Mouse (Mus musculus) CH12.LX (cell line): ENCODE measurements at regions not wholly inside any gene's neighbourhood (a gene's known extent, or its start where the extent isn't known, plus 50 kb on each side); places are given as distances from the start of the nearest gene placed in this dataset.

ENCODE experiments used
- DNase-seq: peaks from one replicate; pipeline ENCODE4 v3.0.0-alpha.2; 2013; ENCODE audit errors: extremely low read depth
- H3K27ac ChIP-seq: 2 replicates; pipeline ENCODE4 v1.5.1; 2012; ENCODE audit warnings: low read depth, mild to moderate bottlenecking, control low read depth, moderate library complexity; ENCODE audit not compliant: insufficient read depth
- H3K27me3 ChIP-seq: replicated peaks from 2 replicates; pipeline ENCODE3; 2012; ENCODE audit warnings: inconsistent platforms
- H3K36me3 ChIP-seq, 2 experiments: replicated peaks in 1 of 2; 2 replicates each; pipeline versions ENCODE3 to v1.6.1; 2012; ENCODE audit warnings: inconsistent platforms in 1 of 2, low read length in 1 of 2, mild to moderate bottlenecking in 1 of 2, mixed read lengths in 1 of 2, moderate library complexity in 1 of 2; ENCODE audit not compliant: control insufficient read depth in 1 of 2, insufficient read depth in 1 of 2
- H3K4me1 ChIP-seq, 2 experiments: 2 replicates each; pipeline ENCODE4 v1.6.1; 2012; ENCODE audit warnings: inconsistent platforms in 1 of 2, moderate library complexity in 1 of 2; ENCODE audit not compliant: insufficient read depth in 2 of 2, control insufficient read depth in 1 of 2
- H3K4me2 ChIP-seq: 2 replicates; pipeline ENCODE4 v1.6.1; 2012; ENCODE audit warnings: low read depth, mild to moderate bottlenecking, control low read depth; ENCODE audit not compliant: poor library complexity, insufficient read depth, severe bottlenecking
- H3K4me3 ChIP-seq, 3 experiments: fragments of 150-350 bp in 1 of 3; sonication (generic) in 1 of 3; replicated peaks in 1 of 3; 2 replicates each; pipeline versions ENCODE3 to v1.5.1; 2011 to 2012; ENCODE audit warnings: low read depth in 2 of 3, low read length in 2 of 3, mild to moderate bottlenecking in 2 of 3, moderate library complexity in 2 of 3, control low read depth in 1 of 3, improper control_type of control experiment in 1 of 3, inconsistent platforms in 1 of 3, mixed read lengths in 1 of 3; ENCODE audit not compliant: poor library complexity in 1 of 3
- H3K79me2 ChIP-seq: replicated peaks from 2 replicates; pipeline ENCODE4 v1.6.1; 2012; ENCODE audit warnings: mild to moderate bottlenecking, moderate library complexity; ENCODE audit not compliant: control insufficient read depth, poor library complexity, insufficient read depth, severe bottlenecking; ENCODE audit errors: extremely low read depth
- H3K9ac ChIP-seq: 2 replicates; pipeline ENCODE4 v1.6.1; 2012; ENCODE audit warnings: low read depth, mild to moderate bottlenecking, control low read depth, moderate library complexity; ENCODE audit not compliant: insufficient read depth
- H3K9me3 ChIP-seq: replicated peaks from 2 replicates; pipeline ENCODE3; 2012; ENCODE audit warnings: low read length, inconsistent platforms, mixed read lengths
- BHLHE40 ChIP-seq: IDR thresholded peaks from 2 replicates; pipeline ENCODE4 v1.6.1; 2011; ENCODE audit warnings: mild to moderate bottlenecking, low read depth, low read length, improper control_type of control experiment
- CHD1 ChIP-seq: IDR thresholded peaks from 2 replicates; pipeline ENCODE4 v1.6.1; 2012; ENCODE audit warnings: low read depth, low read length, improper control_type of control experiment, inconsistent platforms
- CHD2 ChIP-seq: IDR thresholded peaks from 2 replicates; pipeline ENCODE4 v1.6.1; 2011; ENCODE audit warnings: low read length, improper control_type of control experiment
- CTCF ChIP-seq, 2 experiments: IDR thresholded peaks in 1 of 2; conservative IDR thresholded peaks in 1 of 2; 2 replicates each; pipeline ENCODE4 v1.5.1; 2011 to 2012; ENCODE audit warnings: low read depth in 2 of 2, low read length in 2 of 2, improper control_type of control experiment in 1 of 2, inconsistent platforms in 1 of 2, mild to moderate bottlenecking in 1 of 2, moderate library complexity in 1 of 2
- E2F4 ChIP-seq: IDR thresholded peaks from 2 replicates; pipeline ENCODE4 v1.6.1; 2011; ENCODE audit warnings: low read depth, low read length, improper control_type of control experiment; ENCODE audit not compliant: insufficient replicate concordance
- ETS1 ChIP-seq: conservative IDR thresholded peaks from 2 replicates; pipeline ENCODE4 v1.6.1; 2012; ENCODE audit warnings: low read depth, mild to moderate bottlenecking, inconsistent platforms, low read length, improper control_type of control experiment, moderate library complexity
- HCFC1 ChIP-seq: IDR thresholded peaks from 2 replicates; pipeline ENCODE4 v1.6.1; 2012; ENCODE audit warnings: low read depth, mild to moderate bottlenecking, inconsistent platforms, low read length, improper control_type of control experiment
- JUND ChIP-seq: conservative IDR thresholded peaks from 2 replicates; pipeline ENCODE4 v1.6.1; 2011; ENCODE audit warnings: low read depth, low read length, improper control_type of control experiment
- KAT2A ChIP-seq: IDR thresholded peaks from 2 replicates; pipeline ENCODE4 v1.6.1; 2012; ENCODE audit warnings: low read length, improper control_type of control experiment, inconsistent platforms; ENCODE audit not compliant: insufficient replicate concordance
- MXI1 ChIP-seq: IDR thresholded peaks from 2 replicates; pipeline ENCODE4 v1.6.1; 2011; ENCODE audit warnings: mild to moderate bottlenecking, low read depth, low read length, improper control_type of control experiment
- NELFE ChIP-seq: IDR thresholded peaks from 2 replicates; pipeline ENCODE4 v1.6.1; 2011; ENCODE audit warnings: low read depth, low read length, improper control_type of control experiment
- NRF1 ChIP-seq: IDR thresholded peaks from 2 replicates; pipeline ENCODE4 v1.6.1; 2014; ENCODE audit warnings: low read depth, mild to moderate bottlenecking, inconsistent platforms, low read length, improper control_type of control experiment, moderate library complexity
- PAX5 ChIP-seq: IDR thresholded peaks from 2 replicates; pipeline ENCODE4 v1.6.1; 2012; ENCODE audit warnings: low read length, inconsistent platforms, mixed read lengths
- RAD21 ChIP-seq: IDR thresholded peaks from 2 replicates; pipeline ENCODE4 v1.6.1; 2011; ENCODE audit warnings: low read depth, mild to moderate bottlenecking, low read length, improper control_type of control experiment, moderate library complexity
- SIN3A ChIP-seq: IDR thresholded peaks from 2 replicates; pipeline ENCODE4 v1.6.1; 2012; ENCODE audit warnings: low read length, improper control_type of control experiment, inconsistent platforms
- SMC3 ChIP-seq: IDR thresholded peaks from 2 replicates; pipeline ENCODE4 v1.6.1; 2011; ENCODE audit warnings: low read depth, low read length, improper control_type of control experiment
- TBP ChIP-seq: conservative IDR thresholded peaks from 2 replicates; pipeline ENCODE4 v1.6.1; 2011; ENCODE audit warnings: low read depth, low read length, improper control_type of control experiment
- ZMIZ1 ChIP-seq: IDR thresholded peaks from 2 replicates; pipeline ENCODE4 v1.6.1; 2012; ENCODE audit warnings: low read depth, mild to moderate bottlenecking, inconsistent platforms, low read length, improper control_type of control experiment
- dilution Hi-C: fragments of 300-500 bp; cut with MboI; formaldehyde crosslinking; loops from 2 replicates; pipeline ENCODE4 v1.14.3; 2020; ENCODE audit warnings: low sequenced_read_pairs; ENCODE audit not compliant: extremely low pct_unique_long_range_greater_than_20kb, extremely low pct_ligation_motif_present
- in situ Hi-C: fragments of 300-500 bp; cut with MboI; formaldehyde crosslinking; loops from 3 replicates; pipeline ENCODE4 v1.14.3; 2019; ENCODE audit warnings: low sequenced_read_pairs, low pct_ligation_motif_present, low pct_unique_long_range_greater_than_20kb, mixed read lengths

DNA sequence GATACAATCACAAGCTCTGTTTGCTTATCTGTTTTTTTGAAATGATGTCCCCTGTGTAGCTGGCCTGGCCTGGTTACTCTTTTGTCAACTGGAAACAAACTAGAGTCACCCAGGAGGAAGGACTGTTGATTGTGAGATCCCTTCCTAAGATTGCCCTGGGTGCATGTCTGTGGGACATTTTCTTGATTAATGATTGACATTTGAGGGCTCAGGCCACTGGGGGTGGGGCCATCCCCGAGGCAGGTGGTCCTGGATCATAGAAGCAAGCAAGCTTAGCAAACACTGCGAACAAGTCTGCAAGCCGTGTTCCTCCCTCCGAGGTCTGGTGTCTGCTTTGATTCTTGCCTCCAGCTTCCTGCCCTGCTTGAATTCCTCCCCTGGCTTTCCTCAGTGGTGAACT lies 84.4 kb upstream of the Eomes start:
- no peaks in the 10 kb centered on the region for H3K79me2 ChIP-seq
- no peak for TF ChIP-seq JUND
- no peak for TF ChIP-seq BHLHE40
- no peak for DNase-seq

GRCm38 (mm10) chr9:118396425-118397053 lies 81.5 kb upstream of the Eomes start:
- Histone ChIP-seq H3K4me3 (no peak overlapping the region), H3K36me3 (peaks cover 0 to 3% of the 10 kb centered on the region in 2 experiments), H3K9me3 (no peaks in the 10 kb centered on the region), H3K4me2 (peak overlapping the region; percentile 47; the same call in 1 of the 2 replicates), H3K79me2 (no peaks in the 10 kb centered on the region), H3K27ac (no peak overlapping the region), H3K27me3 (no peaks in the 10 kb centered on the region), H3K4me1 (peaks cover 7 to 10% of the 10 kb centered on the region in 2 experiments), H3K9ac (no peak overlapping the region)
- dilution Hi-C loops (no loop called here), in situ Hi-C loops (no loop called here)
- DNase-seq, result peak; percentile 6
- no peak for TF ChIP-seq NRF1
- TF ChIP-seq TBP, result no peak
- TF ChIP-seq PAX5, result no peak
- TF ChIP-seq KAT2A, result no peak
- no peak for TF ChIP-seq E2F4
- no peak for TF ChIP-seq SMC3
- TF ChIP-seq NELFE, result no peak
- TF ChIP-seq MXI1, result no peak
- TF ChIP-seq HCFC1, result no peak
- TF ChIP-seq CHD1, result no peak
- no peak for TF ChIP-seq ETS1
- no peak for TF ChIP-seq RAD21
- TF ChIP-seq CTCF (conservative IDR thresholded peaks at IDR 0.05 in 1 of 2, IDR thresholded peaks at IDR 0.05 in 1 of 2; ENCODE audit: low read depth in 2 of 2, low read length in 2 of 2), result no peak
- TF ChIP-seq ZMIZ1, result no peak
- no peak for TF ChIP-seq SIN3A
- TF ChIP-seq CHD2, result no peak

More for the DNA sequence above, 84.4 kb upstream of the Eomes start:
- in situ Hi-C loops (no loop called here), dilution Hi-C loops (no loop called here)
- no peak overlapping the region for H3K27ac ChIP-seq
- H3K9ac ChIP-seq, result no peak overlapping the region
- H3K9me3 ChIP-seq, result no peaks in the 10 kb centered on the region
- H3K4me2 ChIP-seq, result no peak overlapping the region
- H3K4me3 ChIP-seq, result no peak overlapping the region
- H3K36me3 ChIP-seq, result no peaks in the 10 kb centered on the region
- H3K4me1 ChIP-seq, result peaks cover 2 to 10% of the 10 kb centered on the region in 2 experiments; a peak in 2 of 4 replicates
- no peaks in the 10 kb centered on the region for H3K27me3 ChIP-seq
